Mouse (Mus musculus): ENCODE data around the gene Cfap20. TPM values are rescaled to one million over a fixed set of nuclear protein-coding genes. Genes with fewer than 3 reads are reported as not detected.
A peak's percentile ranks its signal among the peaks of the same experiment; 100 is the strongest.

Gene Cfap20
- polyA plus RNA-seq (2011; ENCODE audit: insufficient read depth, insufficient read length, low replicate concordance, missing spikeins) = 34.4 and 58.0 TPM in 2 replicates

DNA sequence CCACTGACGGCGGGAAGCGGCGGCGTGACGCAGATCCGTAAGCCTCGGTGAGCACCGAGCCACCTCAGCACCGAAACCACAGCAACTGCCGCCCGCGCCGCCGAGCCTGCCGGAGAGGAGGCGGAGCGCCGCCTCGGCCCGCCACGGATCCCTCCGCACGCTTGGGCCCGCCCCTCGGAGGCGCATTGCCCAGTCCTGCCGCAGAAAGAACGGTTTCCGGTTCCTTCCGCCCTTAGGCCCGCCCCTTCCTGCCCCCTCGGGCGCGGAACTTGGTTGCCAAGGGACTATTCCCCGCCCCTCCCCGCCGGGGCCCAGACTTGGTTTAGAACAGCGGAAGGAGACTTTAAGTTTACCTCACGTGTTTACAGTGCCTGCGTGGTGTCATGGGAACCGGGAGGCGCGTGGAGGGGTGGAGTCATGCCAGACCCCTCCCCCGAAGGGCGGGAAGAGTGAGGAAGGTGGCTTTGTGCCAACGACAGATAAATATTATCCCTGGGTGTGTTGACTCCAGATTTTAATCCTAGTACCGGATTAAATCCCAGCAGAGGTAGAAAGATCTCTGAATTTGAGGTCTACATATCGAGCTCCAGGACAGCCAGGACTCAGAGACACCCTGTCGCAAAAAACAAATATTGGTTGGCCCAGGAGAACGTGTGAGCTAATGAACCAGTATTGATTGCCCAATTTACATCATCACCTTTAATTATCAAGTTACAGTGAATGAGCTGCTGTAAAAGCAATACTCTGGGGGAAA, at the start of gene Cfap20:
TSS of gene Cfap20 (minus strand) at position 184 of the 754 bp plus-strand sequence.
- Histone ChIP-seq H3K4me3 (replicated peaks; ENCODE audit: control insufficient read depth, low read depth, low read length) (peak within 1 kb of the TSS; percentile 92), H3K27ac (ENCODE audit: control insufficient read depth, insufficient read depth, low read depth, low read length, poor library complexity) (peak within 1 kb of the TSS; percentile 77), H3K4me1 (ENCODE audit: control insufficient read depth, insufficient read depth, low read length) (no peaks in the 10 kb centered on the region)
- TF ChIP-seq CTCF (IDR thresholded peaks at IDR 0.05; ENCODE audit: control insufficient read depth, insufficient read depth, low read length) (no peak), POLR2A (IDR thresholded peaks at IDR 0.05; ENCODE audit: borderline replicate concordance, control insufficient read depth, low read depth, low read length) (peak; percentile 61; the same call in 1 of the 2 replicates)
- WGBS = 2% methylated on average over 48 of the region's 51 CpGs

GRCm38 (mm10) chr8:95470008-95470407, 35.3 kb upstream of the Cfap20 start:
- Histone ChIP-seq H3K4me3 (replicated peaks; ENCODE audit: control insufficient read depth, low read depth, low read length) (no peak overlapping the region), H3K27ac (ENCODE audit: control insufficient read depth, insufficient read depth, low read depth, low read length, poor library complexity) (no peak overlapping the region), H3K4me1 (ENCODE audit: control insufficient read depth, insufficient read depth, low read length) (no peaks in the 10 kb centered on the region)
- no peak for TF ChIP-seq POLR2A (IDR thresholded peaks at IDR 0.05; ENCODE audit: borderline replicate concordance, control insufficient read depth, low read depth, low read length)
- no peak for TF ChIP-seq CTCF (IDR thresholded peaks at IDR 0.05; ENCODE audit: control insufficient read depth, insufficient read depth, low read length)
- WGBS = 93% methylated on average over 4 of the region's 4 CpGs

GRCm38 (mm10) chr8:95468995-95469394, 34.3 kb upstream of the Cfap20 start:
- Histone ChIP-seq H3K27ac (ENCODE audit: control insufficient read depth, insufficient read depth, low read depth, low read length, poor library complexity) (no peak overlapping the region), H3K4me1 (ENCODE audit: control insufficient read depth, insufficient read depth, low read length) (no peaks in the 10 kb centered on the region), H3K4me3 (replicated peaks; ENCODE audit: control insufficient read depth, low read depth, low read length) (no peak overlapping the region)
- TF ChIP-seq CTCF (IDR thresholded peaks at IDR 0.05; ENCODE audit: control insufficient read depth, insufficient read depth, low read length) = no peak
- no peak for TF ChIP-seq POLR2A (IDR thresholded peaks at IDR 0.05; ENCODE audit: borderline replicate concordance, control insufficient read depth, low read depth, low read length)
- WGBS = 42% methylated on average over 3 of the region's 3 CpGs

GRCm38 (mm10) chr8:95466543-95466942, 31.9 kb upstream of the Cfap20 start:
- H3K4me1 ChIP-seq (ENCODE audit: control insufficient read depth, insufficient read depth, low read length) = no peaks in the 10 kb centered on the region
- no peak for TF ChIP-seq CTCF (IDR thresholded peaks at IDR 0.05; ENCODE audit: control insufficient read depth, insufficient read depth, low read length)
- TF ChIP-seq POLR2A (IDR thresholded peaks at IDR 0.05; ENCODE audit: borderline replicate concordance, control insufficient read depth, low read depth, low read length) = no peak
- H3K27ac ChIP-seq (ENCODE audit: control insufficient read depth, insufficient read depth, low read depth, low read length, poor library complexity) = no peak overlapping the region
- no peak overlapping the region for H3K4me3 ChIP-seq (replicated peaks; ENCODE audit: control insufficient read depth, low read depth, low read length)
- WGBS = 87% methylated on average over 2 of the region's 2 CpGs

GRCm38 (mm10) chr8:95452518-95452917, 17.8 kb upstream of the Cfap20 start:
- H3K4me3 ChIP-seq (replicated peaks; ENCODE audit: control insufficient read depth, low read depth, low read length) = no peak overlapping the region
- TF ChIP-seq CTCF (IDR thresholded peaks at IDR 0.05; ENCODE audit: control insufficient read depth, insufficient read depth, low read length) (no peak), POLR2A (IDR thresholded peaks at IDR 0.05; ENCODE audit: borderline replicate concordance, control insufficient read depth, low read depth, low read length) (no peak)
- 69% methylated on average over 8 of the region's 8 CpGs for WGBS
- H3K4me1 ChIP-seq (ENCODE audit: control insufficient read depth, insufficient read depth, low read length) = no peaks in the 10 kb centered on the region
- no peak overlapping the region for H3K27ac ChIP-seq (ENCODE audit: control insufficient read depth, insufficient read depth, low read depth, low read length, poor library complexity)

- no peak overlapping the region for H3K4me3 ChIP-seq (replicated peaks; ENCODE audit: control insufficient read depth, low read depth, low read length)
- TF ChIP-seq POLR2A (IDR thresholded peaks at IDR 0.05; ENCODE audit: borderline replicate concordance, control insufficient read depth, low read depth, low read length) = no peak
- no peak for TF ChIP-seq CTCF (IDR thresholded peaks at IDR 0.05; ENCODE audit: control insufficient read depth, insufficient read depth, low read length)
- H3K27ac ChIP-seq (ENCODE audit: control insufficient read depth, insufficient read depth, low read depth, low read length, poor library complexity) = no peak overlapping the region
- H3K4me1 ChIP-seq (ENCODE audit: control insufficient read depth, insufficient read depth, low read length) = no peaks in the 10 kb centered on the region
- WGBS = 91% methylated on average over 5 of the region's 5 CpGs
Observed at GRCm38 (mm10) chr8:95450271-95450670, 15.6 kb upstream of the Cfap20 start.

DNA sequence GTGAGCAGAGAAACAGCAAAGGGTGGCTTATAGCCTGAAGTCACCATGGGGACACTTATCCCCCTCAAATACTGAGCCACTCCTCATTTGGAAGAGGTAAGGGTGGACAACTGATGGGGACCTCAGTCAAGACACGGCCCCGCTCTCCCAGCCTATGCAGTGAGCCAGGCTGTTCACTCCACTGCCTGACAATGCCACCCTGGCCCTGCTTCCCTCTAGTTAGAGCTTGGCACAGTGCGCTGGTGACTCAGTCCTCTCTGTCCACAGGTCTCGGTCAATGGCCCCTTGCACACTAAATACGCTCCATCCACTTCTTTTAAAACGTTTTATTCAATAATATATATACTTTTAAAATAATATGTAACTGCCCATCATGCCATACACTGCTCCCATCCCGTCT, 13.0 kb upstream of the Cfap20 start:
- no peak overlapping the region for H3K27ac ChIP-seq (ENCODE audit: control insufficient read depth, insufficient read depth, low read depth, low read length, poor library complexity)
- no peak overlapping the region for H3K4me3 ChIP-seq (replicated peaks; ENCODE audit: control insufficient read depth, low read depth, low read length)
- TF ChIP-seq POLR2A (IDR thresholded peaks at IDR 0.05; ENCODE audit: borderline replicate concordance, control insufficient read depth, low read depth, low read length) = no peak
- no peak for TF ChIP-seq CTCF (IDR thresholded peaks at IDR 0.05; ENCODE audit: control insufficient read depth, insufficient read depth, low read length)
- WGBS = 87% methylated on average over 7 of the region's 7 CpGs
- no peaks in the 10 kb centered on the region for H3K4me1 ChIP-seq (ENCODE audit: control insufficient read depth, insufficient read depth, low read length)

DNA sequence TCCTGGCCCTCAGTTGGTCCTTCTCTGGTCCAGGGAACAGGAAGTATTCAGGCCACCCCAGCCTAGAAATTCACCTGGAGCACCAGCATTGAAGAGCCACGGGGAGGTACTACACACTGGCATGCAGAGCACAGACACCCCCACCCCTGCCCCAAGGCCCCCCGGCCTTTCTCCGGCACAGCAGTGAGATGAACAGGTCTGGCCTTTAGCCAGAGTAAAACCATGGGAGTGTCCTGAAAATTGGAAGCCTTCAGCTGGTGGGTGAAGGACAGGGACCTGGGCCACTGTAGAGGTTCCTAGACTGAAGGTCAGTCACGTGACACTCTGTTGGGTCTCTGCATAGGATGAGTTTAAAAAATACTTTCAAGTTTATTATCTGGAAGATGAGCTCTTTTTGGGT, 10.4 kb upstream of the Cfap20 start:
- no peak overlapping the region for H3K4me3 ChIP-seq (replicated peaks; ENCODE audit: control insufficient read depth, low read depth, low read length)
- no peak overlapping the region for H3K27ac ChIP-seq (ENCODE audit: control insufficient read depth, insufficient read depth, low read depth, low read length, poor library complexity)
- 87% methylated on average over 4 of the region's 4 CpGs for WGBS
- H3K4me1 ChIP-seq (ENCODE audit: control insufficient read depth, insufficient read depth, low read length) = peaks cover 2% of the 10 kb centered on the region; the same call in 1 of the 2 replicates
- TF ChIP-seq POLR2A (IDR thresholded peaks at IDR 0.05; ENCODE audit: borderline replicate concordance, control insufficient read depth, low read depth, low read length) (no peak), CTCF (IDR thresholded peaks at IDR 0.05; ENCODE audit: control insufficient read depth, insufficient read depth, low read length) (no peak)
